Mouse (Mus musculus): Measurements from ENCODE around the gene Slc22a18. TPM values are rescaled to one million over a fixed set of nuclear protein-coding genes. Genes with fewer than 3 reads are reported as not detected.

Gene Slc22a18
- total and polyA plus RNA-seq, 3 experiments: 5.8 to 19.8 TPM; not detected in 1

GRCm38 (mm10) chr7:143519333-143519732, 45.8 kb downstream of the Slc22a18 start:
- no peak for DNase-seq (ENCODE audit: low read depth, low spot score)
- no peak overlapping the region for H3K4me3 ChIP-seq (ENCODE audit: control insufficient read depth in 1 of 2, insufficient read depth in 1 of 2, low read depth in 2 of 2, low read length in 2 of 2)
- peaks cover 0 to 18% of the 10 kb centered on the region in 2 experiments; a peak in 2 of 4 replicates for H3K36me3 ChIP-seq (ENCODE audit: control insufficient read depth in 1 of 2, insufficient read depth in 2 of 2, low read length in 2 of 2)
- H3K9me3 ChIP-seq (replicated peaks; ENCODE audit: insufficient read depth, low read length): no peaks in the 10 kb centered on the region
- no peak overlapping the region for H3K27ac ChIP-seq (ENCODE audit: control insufficient read depth, low read depth, low read length)
- H3K27me3 ChIP-seq (ENCODE audit: control insufficient read depth in 1 of 2, insufficient read depth in 2 of 2, low read length in 2 of 2): no peaks in the 10 kb centered on the region
- no peak overlapping the region for H3K9ac ChIP-seq (ENCODE audit: control insufficient read depth, low read depth, low read length, poor library complexity, severe bottlenecking)
- TF ChIP-seq EP300 (IDR thresholded peaks at IDR 0.05; ENCODE audit: low read depth in 1 of 2, low read length in 2 of 2) (no peak), KAT2A (conservative IDR thresholded peaks at IDR 0.05; ENCODE audit: low read depth, low read length) (no peak), USF1 (IDR thresholded peaks at IDR 0.05; ENCODE audit: low read depth, low read length) (no peak), CHD1 (IDR thresholded peaks at IDR 0.05; ENCODE audit: low read depth, low read length) (no peak), CTCF (IDR thresholded peaks at IDR 0.05 in 2 of 3, conservative IDR thresholded peaks at IDR 0.05 in 1 of 3; ENCODE audit: control insufficient read depth in 1 of 3, insufficient read depth in 1 of 3, low read depth in 2 of 3, low read length in 3 of 3, poor library complexity in 1 of 3, severe bottlenecking in 1 of 3) (no peak), TAL1 (IDR thresholded peaks at IDR 0.05; ENCODE audit: low read length) (no peak), MAZ (IDR thresholded peaks at IDR 0.05; ENCODE audit: low read depth, low read length) (no peak), RAD21 (IDR thresholded peaks at IDR 0.05; ENCODE audit: low read depth, low read length) (no peak), SMC3 (IDR thresholded peaks at IDR 0.05; ENCODE audit: low read depth, low read length) (no peak), TBP (IDR thresholded peaks at IDR 0.05; ENCODE audit: low read depth, low read length) (no peak), ZKSCAN1 (IDR thresholded peaks at IDR 0.05; ENCODE audit: low read depth, low read length) (no peak), USF2 (IDR thresholded peaks at IDR 0.05; ENCODE audit: borderline replicate concordance in 1 of 2, insufficient read depth in 1 of 2, low read depth in 1 of 2, low read length in 2 of 2) (no peak), NELFE (IDR thresholded peaks at IDR 0.05; ENCODE audit: low read depth, low read length) (no peak), CHD2 (IDR thresholded peaks at IDR 0.05; ENCODE audit: low read length) (no peak), MYC (IDR thresholded peaks at IDR 0.05; ENCODE audit: low read depth, low read length) (no peak), TCF12 (IDR thresholded peaks at IDR 0.05; ENCODE audit: low read depth, low read length) (no peak), JUND (IDR thresholded peaks at IDR 0.05; ENCODE audit: low read depth, low read length) (no peak)
- no peaks in the 10 kb centered on the region for H3K4me1 ChIP-seq (ENCODE audit: control insufficient read depth in 1 of 2, insufficient read depth in 2 of 2, low read length in 2 of 2)
- no peaks in the 10 kb centered on the region; the same call in 1 of the 2 replicates for H3K79me2 ChIP-seq (ENCODE audit: control insufficient read depth, insufficient read depth, low read length, poor library complexity)

- Histone ChIP-seq H3K36me3 (ENCODE audit: control insufficient read depth in 1 of 2, insufficient read depth in 2 of 2, low read length in 2 of 2) (peaks cover 15 to 58% of the 10 kb centered on the region in 2 experiments), H3K27ac (ENCODE audit: control insufficient read depth, low read depth, low read length) (no peak overlapping the region), H3K27me3 (ENCODE audit: control insufficient read depth in 1 of 2, insufficient read depth in 2 of 2, low read length in 2 of 2) (no peaks in the 10 kb centered on the region), H3K79me2 (ENCODE audit: control insufficient read depth, insufficient read depth, low read length, poor library complexity) (no peaks in the 10 kb centered on the region; the same call in 1 of the 2 replicates), H3K9ac (ENCODE audit: control insufficient read depth, low read depth, low read length, poor library complexity, severe bottlenecking) (no peak overlapping the region), H3K9me3 (replicated peaks; ENCODE audit: insufficient read depth, low read length) (no peaks in the 10 kb centered on the region), H3K4me3 (ENCODE audit: control insufficient read depth in 1 of 2, insufficient read depth in 1 of 2, low read depth in 2 of 2, low read length in 2 of 2) (no peak overlapping the region), H3K4me1 (ENCODE audit: control insufficient read depth in 1 of 2, insufficient read depth in 2 of 2, low read length in 2 of 2) (peaks cover 0 to 2% of the 10 kb centered on the region in 2 experiments; a peak in 1 of 4 replicates)
- peak; percentile 26 for DNase-seq (ENCODE audit: low read depth, low spot score)
- TF ChIP-seq USF2 (IDR thresholded peaks at IDR 0.05; ENCODE audit: borderline replicate concordance in 1 of 2, insufficient read depth in 1 of 2, low read depth in 1 of 2, low read length in 2 of 2): no peak
- no peak for TF ChIP-seq MYB (IDR thresholded peaks at IDR 0.05; ENCODE audit: low read depth, low read length)
- TF ChIP-seq ZNF384 (IDR thresholded peaks at IDR 0.05; ENCODE audit: low read depth, low read length): no peak
- TF ChIP-seq MAX (IDR thresholded peaks at IDR 0.05; ENCODE audit: low read length): no peak
- TF ChIP-seq UBTF (IDR thresholded peaks at IDR 0.05; ENCODE audit: borderline replicate concordance, insufficient read depth, low read depth, low read length): no peak
- no peak for TF ChIP-seq JUND (IDR thresholded peaks at IDR 0.05; ENCODE audit: low read depth, low read length)
- no peak for TF ChIP-seq MXI1 (IDR thresholded peaks at IDR 0.05; ENCODE audit: low read depth, low read length)
- no peak for TF ChIP-seq TBP (IDR thresholded peaks at IDR 0.05; ENCODE audit: low read depth, low read length)
These were observed 58.9 kb downstream of the Slc22a18 start for GRCm38 (mm10) chr7:143532410-143532809.
